Mouse (Mus musculus) left cerebral cortex, postnatal 14 days (tissue): ENCODE results near the gene Akap2. TPM values are rescaled to one million over a fixed set of nuclear protein-coding genes. Genes with fewer than 3 reads are reported as not detected.

Source experiments
- DNase-seq, 2 experiments: peaks; one replicate each; pipeline ENCODE4 v3.0.0; 2021 to 2022; ENCODE audit warnings: low spot score in 2 of 2, mixed read lengths in 1 of 2
- intact Hi-C: fragments of 180-260 bp; cut with DNase I; formaldehyde crosslinking; loops from one replicate; pipeline ENCODE4 v1.15.1; 2025
- total RNA-seq, 2 experiments: library from RNA; stranded (reverse); gene quantifications; 2 replicates each; pipeline ENCODE4 v1.2.3; 2021

Gene Akap2
- total RNA-seq, 2 experiments from 2014 or later, result 34.4 to 39.5 TPM

DNA sequence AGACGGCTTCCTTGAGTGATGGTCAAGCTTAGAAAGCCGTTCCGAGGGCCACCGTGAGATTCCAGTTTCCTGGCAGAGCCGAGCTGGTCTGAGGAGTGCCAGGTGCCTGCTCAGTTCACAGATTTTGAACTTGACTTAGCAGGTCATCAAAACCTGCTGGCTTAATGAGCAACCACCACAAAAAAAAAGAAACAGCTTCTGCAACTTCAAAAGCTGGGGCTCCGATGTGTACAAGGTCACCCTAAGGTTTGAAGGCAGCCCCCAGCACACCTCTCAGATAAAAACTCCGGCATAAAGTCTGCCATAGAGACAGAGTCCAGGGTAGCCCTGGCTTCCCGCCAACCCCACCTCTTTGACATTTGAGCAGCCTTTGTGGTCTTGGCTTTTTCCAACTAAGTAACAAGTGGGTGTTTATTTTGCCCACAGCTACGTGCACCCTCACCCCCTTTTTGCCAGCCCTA, 198.8 kb downstream of the Akap2 start, which contains the start of gene D630039A03Rik:
Gene D630039A03Rik, minus strand, starts transcription at position 97 of the 461 bp plus-strand sequence.
- DNase-seq, result no peak
- intact Hi-C loops, result no loop called here

DNA sequence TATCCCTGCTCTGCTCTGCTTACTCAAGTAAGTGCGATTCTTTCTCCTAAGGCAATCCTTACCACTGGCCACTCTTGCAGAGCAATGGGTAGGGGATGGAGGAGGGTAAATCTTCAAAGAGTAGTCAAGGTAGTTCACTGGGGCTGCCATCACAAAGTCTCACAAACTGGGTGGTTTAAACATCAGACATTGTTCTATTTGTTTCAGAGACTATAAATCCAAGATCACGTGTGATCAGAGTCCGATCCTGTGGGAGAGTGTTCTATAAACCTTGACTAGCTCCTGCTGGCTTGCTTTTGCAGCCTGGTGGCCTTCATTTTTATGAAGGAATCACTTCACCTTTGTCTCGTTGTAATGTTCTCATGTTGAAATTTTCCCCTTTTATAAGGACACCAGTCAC, 199.3 kb downstream of the Akap2 start:
- intact Hi-C loops, result no loop called here
- no peak for DNase-seq

GRCm38 (mm10) chr4:57919494-57920423, 202.3 kb downstream of the Akap2 start:
- no peak for DNase-seq
- intact Hi-C loops, result no loop called here

- no peak for DNase-seq
- intact Hi-C loops, result no loop called here
These were observed 203.1 kb downstream of the Akap2 start for GRCm38 (mm10) chr4:57920522-57920921.

DNA sequence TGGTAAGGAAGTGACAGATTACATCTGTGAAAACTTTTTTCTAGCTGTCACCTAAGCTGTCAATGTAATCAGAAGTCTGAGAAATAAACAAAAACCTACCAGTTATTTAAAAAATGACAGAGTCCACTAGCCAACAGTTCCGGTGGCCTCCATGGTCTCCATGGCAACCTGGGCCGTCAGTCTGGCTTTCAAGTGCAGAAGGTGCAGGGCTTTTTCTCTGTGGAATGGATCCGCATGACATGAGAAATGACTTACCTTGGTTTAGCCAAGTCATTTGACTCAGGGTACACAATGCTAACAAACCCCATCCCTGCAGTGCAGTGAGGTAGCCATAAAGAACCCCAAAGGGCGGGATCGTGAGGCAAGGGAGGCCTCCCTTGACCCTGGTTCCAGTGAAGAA, 204.7 kb downstream of the Akap2 start:
- no peak for DNase-seq
- intact Hi-C loops, result no loop called here

DNA sequence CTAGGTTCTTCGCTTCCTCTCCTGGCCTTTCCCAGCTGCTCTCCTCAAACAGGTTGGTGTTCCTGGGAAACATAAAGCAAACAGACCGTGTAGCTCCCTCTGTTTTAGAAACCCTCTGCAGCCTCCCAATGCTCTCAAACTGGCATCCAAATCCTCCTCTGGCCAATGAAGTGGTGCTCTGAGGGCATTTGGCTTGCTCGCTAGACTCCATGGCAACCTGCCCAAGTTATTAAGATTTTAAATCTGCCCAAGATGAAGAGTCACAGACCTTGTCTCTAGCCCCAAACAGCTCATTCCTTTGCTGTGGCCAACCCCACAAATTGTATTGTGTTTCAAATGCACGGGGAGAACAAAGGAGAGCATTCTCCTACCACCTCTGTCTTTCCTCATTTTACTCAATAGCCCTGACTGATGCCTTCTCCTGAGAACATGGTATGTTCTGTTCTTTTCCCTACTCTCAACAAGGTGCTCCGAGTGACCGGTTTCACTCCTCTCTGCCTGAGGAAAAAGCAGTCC, 207.2 kb downstream of the Akap2 start:
- intact Hi-C loops, result no loop called here
- DNase-seq, result no peak

- intact Hi-C loops, result no loop called here
- DNase-seq, result peak; percentile 19 to 29
These were observed 210.2 kb downstream of the Akap2 start for GRCm38 (mm10) chr4:57927464-57928205.

DNA sequence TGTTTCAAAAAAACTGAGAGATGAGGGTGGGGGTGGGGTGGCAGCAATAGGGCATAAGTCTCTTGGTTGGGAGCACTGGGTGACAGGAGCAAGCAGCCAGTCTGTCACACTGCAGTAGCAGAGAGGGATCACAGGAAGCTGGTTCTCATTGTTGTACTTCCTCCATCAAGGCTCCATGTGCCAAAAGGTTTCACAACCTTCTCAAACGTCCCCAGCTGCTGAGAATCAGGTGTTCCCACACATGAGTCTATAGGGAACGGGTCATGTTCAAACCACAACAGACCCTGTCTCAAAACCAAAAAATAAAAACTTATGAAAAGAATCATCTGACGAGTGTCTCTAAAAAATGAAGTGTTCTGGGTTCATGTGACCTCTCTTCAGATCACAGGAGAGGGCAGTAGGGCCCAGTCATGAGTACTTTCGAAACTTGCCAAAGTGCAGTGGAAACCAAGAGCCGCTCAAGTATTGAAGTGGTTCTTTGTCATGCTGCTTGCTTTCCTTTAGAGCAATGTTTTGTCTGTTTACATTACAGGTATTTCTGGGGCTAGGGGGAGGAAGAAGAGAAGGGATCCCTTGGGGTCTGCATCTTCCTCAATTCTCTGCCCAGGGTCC, 213.2 kb downstream of the Akap2 start:
- intact Hi-C loops, result no loop called here
- no peak for DNase-seq

DNA sequence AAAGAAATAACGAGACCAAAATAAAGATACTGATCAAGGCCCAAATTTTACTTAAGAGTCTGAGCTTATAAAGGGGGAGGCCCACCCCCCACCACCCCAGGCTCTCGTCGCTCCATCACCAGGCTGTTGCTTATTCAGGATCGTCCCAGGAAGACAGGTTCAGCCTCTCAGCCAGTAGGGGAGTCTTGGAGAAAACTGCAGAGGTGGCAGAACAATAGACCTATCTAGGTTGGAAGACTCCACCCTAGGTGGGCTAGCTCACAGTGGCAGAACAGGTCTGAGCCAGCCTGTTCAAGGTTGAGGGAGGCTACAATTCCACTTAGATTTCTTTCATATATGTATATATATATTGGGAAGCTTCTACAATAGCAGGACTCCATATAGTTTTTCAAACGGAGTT, 216.7 kb downstream of the Akap2 start:
- intact Hi-C loops, result no loop called here
- no peak for DNase-seq

GRCm38 (mm10) chr4:57937292-57937691, 219.8 kb downstream of the Akap2 start:
- DNase-seq, result no peak
- intact Hi-C loops, result no loop called here

- intact Hi-C loops, result no loop called here
- DNase-seq, result no peak
These were observed 223.2 kb downstream of the Akap2 start for GRCm38 (mm10) chr4:57940631-57941030.

- intact Hi-C loops, result no loop called here
These were observed 225.4 kb downstream of the Akap2 start for GRCm38 (mm10) chr4:57942892-57943291.

More at GRCm38 (mm10) chr4:57942892-57943291, 225.4 kb downstream of the Akap2 start:
- no peak for DNase-seq

Other genes starting within 250 kb of the Akap2 start
- 10 to 100 TPM; 20.4 to 21.3 TPM for gene Pakap, start 149.5 kb upstream of the Akap2 start, total RNA-seq
- under 1 TPM; 0.15 to 0.19 TPM for gene D630039A03Rik, start 198.6 kb downstream of the Akap2 start, total RNA-seq
- 100 to 1,000 TPM; 156 to 165 TPM for gene Txn1, start 238.8 kb downstream of the Akap2 start, total RNA-seq